8 mouse cellular contexts compared by ENCODE assay signal in genomic region chr11:97279405-97280215, GRCm38 (mm10). TPM values are rescaled to one million over a fixed set of nuclear protein-coding genes. Genes with fewer than 3 reads are reported as not detected.
DNase-seq lines count a peak whose midpoint lies in the region; ATAC-seq and TF ChIP-seq lines count a peak whose summit lies in the region.

No protein-coding gene starts in this region.

- TF ChIP-seq POLR2A in MEL (IDR thresholded peaks at IDR 0.05; ENCODE audit: control insufficient read depth in 1 of 2, insufficient read depth in 1 of 2, low read depth in 1 of 2, low read length in 2 of 2, poor library complexity in 1 of 2) = peak in 1 of 2 experiments; percentile 25; a peak in 2 of 4 replicates

- no peaks in the 10 kb centered on the region for H3K9me3 ChIP-seq in MEL (replicated peaks; ENCODE audit: insufficient read depth, low read length)
- no peaks in the 10 kb centered on the region for H3K9me3 ChIP-seq in forebrain, embryonic 15.5 days
- no peaks in the 10 kb centered on the region for H3K9me3 ChIP-seq in lung, embryonic 15.5 days

- peaks cover 43% of the 10 kb centered on the region for H3K79me2 ChIP-seq in MEL (ENCODE audit: control insufficient read depth, insufficient read depth, low read length, poor library complexity)

- DNase-seq in MEL (ENCODE audit: low read depth, low spot score) = peak; percentile 79
- peak; percentile 47 for DNase-seq in cerebellum, adult 11 months
- peak; percentile 29 for DNase-seq in heart, postnatal 25 days (ENCODE audit: low spot score)
- peak; percentile 29 to 43 for DNase-seq in layer of hippocampus, adult 8-10 months (ENCODE audit: low spot score in 2 of 2)
- peak; percentile 33 for DNase-seq in ovary, postnatal 10 days (ENCODE audit: low spot score)
- DNase-seq in thymus, postnatal 4 days = peak; percentile 78

- peak overlapping the region; percentile 85 to 89 for H3K4me3 ChIP-seq in MEL (ENCODE audit: control insufficient read depth in 1 of 2, insufficient read depth in 1 of 2, low read depth in 2 of 2, low read length in 2 of 2)
- peak overlapping the region; percentile 95 for H3K4me3 ChIP-seq in forebrain, embryonic 15.5 days
- peak overlapping the region; percentile 100 for H3K4me3 ChIP-seq in lung, embryonic 15.5 days

- peak overlapping the region; percentile 95 for H3K9ac ChIP-seq in MEL (ENCODE audit: control insufficient read depth, low read depth, low read length, poor library complexity, severe bottlenecking)
- H3K9ac ChIP-seq in forebrain, embryonic 15.5 days (replicated peaks) = peak overlapping the region; percentile 99
- peak overlapping the region; percentile 100 for H3K9ac ChIP-seq in lung, embryonic 15.5 days

- H3K27me3 ChIP-seq in MEL (ENCODE audit: control insufficient read depth in 1 of 2, insufficient read depth in 2 of 2, low read length in 2 of 2) = no peaks in the 10 kb centered on the region
- no peaks in the 10 kb centered on the region for H3K27me3 ChIP-seq in forebrain, embryonic 15.5 days
- H3K27me3 ChIP-seq in lung, embryonic 15.5 days = no peaks in the 10 kb centered on the region

- H3K27ac ChIP-seq in MEL (ENCODE audit: control insufficient read depth, low read depth, low read length) = peak overlapping the region; percentile 75
- peak overlapping the region; percentile 98 for H3K27ac ChIP-seq in forebrain, embryonic 15.5 days (replicated peaks)
- peak overlapping the region; percentile 98 for H3K27ac ChIP-seq in lung, embryonic 15.5 days

- peaks cover 5 to 18% of the 10 kb centered on the region in 2 experiments for H3K4me1 ChIP-seq in MEL (ENCODE audit: control insufficient read depth in 1 of 2, insufficient read depth in 2 of 2, low read length in 2 of 2)
- peaks cover 30% of the 10 kb centered on the region for H3K4me1 ChIP-seq in forebrain, embryonic 15.5 days
- peaks cover 21% of the 10 kb centered on the region for H3K4me1 ChIP-seq in lung, embryonic 15.5 days

- TF ChIP-seq EP300 in MEL (IDR thresholded peaks at IDR 0.05; ENCODE audit: low read depth in 1 of 2, low read length in 2 of 2) = no peak

- peak overlapping the region; percentile 52 for H3K4me2 ChIP-seq in forebrain, embryonic 15.5 days (replicated peaks)
- peak overlapping the region; percentile 79 for H3K4me2 ChIP-seq in lung, embryonic 15.5 days

- H3K36me3 ChIP-seq in MEL (ENCODE audit: control insufficient read depth in 1 of 2, insufficient read depth in 2 of 2, low read length in 2 of 2) = peaks cover 0 to 25% of the 10 kb centered on the region in 2 experiments; a peak in 2 of 4 replicates
- H3K36me3 ChIP-seq in forebrain, embryonic 15.5 days = no peaks in the 10 kb centered on the region
- no peaks in the 10 kb centered on the region for H3K36me3 ChIP-seq in lung, embryonic 15.5 days

- WGBS in forebrain, embryonic 15.5 days = under 1% methylated on average over 56 of the region's 64 CpGs
- under 1% methylated on average over 54 of the region's 64 CpGs for WGBS in lung, embryonic 15.5 days

- intact Hi-C loops in heart, postnatal 25 days (cut with DNase I) = loop anchor here (1.0 kb wide), 1 partner anchor 36 kb away; the partner anchor contains the start of gene Mrpl45

- peak; percentile 82 for ATAC-seq in forebrain, embryonic 15.5 days (replicated peaks)
- peak; percentile 82 for ATAC-seq in lung, embryonic 15.5 days (ENCODE audit: borderline replicate concordance, extremely low read depth, low FRiP score, low TSS enrichment)

- TF ChIP-seq CTCF in MEL (IDR thresholded peaks at IDR 0.05 in 2 of 3, conservative IDR thresholded peaks at IDR 0.05 in 1 of 3; ENCODE audit: control insufficient read depth in 1 of 3, insufficient read depth in 1 of 3, low read depth in 2 of 3, low read length in 3 of 3, poor library complexity in 1 of 3, severe bottlenecking in 1 of 3) = no peak

- TF ChIP-seq RAD21 in MEL (IDR thresholded peaks at IDR 0.05; ENCODE audit: low read depth, low read length) = no peak

TF ChIP-seq in MEL, 35 proteins besides CTCF, POLR2A, EP300 and RAD21:
- TF ChIP-seq ELF1 (IDR thresholded peaks at IDR 0.05; ENCODE audit: low read depth, low read length) (no peak), MAZ (IDR thresholded peaks at IDR 0.05; ENCODE audit: low read depth, low read length) (peak; percentile 31), NELFE (IDR thresholded peaks at IDR 0.05; ENCODE audit: low read depth, low read length) (peak; percentile 30), CHD1 (IDR thresholded peaks at IDR 0.05; ENCODE audit: low read depth, low read length) (0 out of 2 replicates have a peak, but pooled peaks have one; percentile 85), MYC (IDR thresholded peaks at IDR 0.05; ENCODE audit: low read depth, low read length) (no peak), UBTF (IDR thresholded peaks at IDR 0.05; ENCODE audit: borderline replicate concordance, insufficient read depth, low read depth, low read length) (peak; percentile 92; the same call in 1 of the 2 replicates), TBP (IDR thresholded peaks at IDR 0.05; ENCODE audit: low read depth, low read length) (0 out of 2 replicates have a peak, but pooled peaks have one; percentile 11), NRF1 (IDR thresholded peaks at IDR 0.05; ENCODE audit: insufficient read depth, low read depth, low read length, poor library complexity, severe bottlenecking) (0 out of 2 replicates have a peak, but pooled peaks have one; percentile 12), E2F4 (IDR thresholded peaks at IDR 0.05; ENCODE audit: borderline replicate concordance, low read depth, low read length) (no peak), BHLHE40 (IDR thresholded peaks at IDR 0.05; ENCODE audit: borderline replicate concordance, low read depth, low read length) (no peak), TAL1 (IDR thresholded peaks at IDR 0.05; ENCODE audit: low read length) (no peak), SMC3 (IDR thresholded peaks at IDR 0.05; ENCODE audit: low read depth, low read length) (no peak), TCF12 (IDR thresholded peaks at IDR 0.05; ENCODE audit: low read depth, low read length) (0 out of 2 replicates have a peak, but pooled peaks have one; percentile 18), GATA1 (IDR thresholded peaks at IDR 0.05; ENCODE audit: low read depth, low read length) (no peak), ETS1 (IDR thresholded peaks at IDR 0.05; ENCODE audit: low read depth, low read length) (0 out of 2 replicates have a peak, but pooled peaks have one; percentile 0), RCOR1 (IDR thresholded peaks at IDR 0.05; ENCODE audit: low read depth, low read length) (no peak; the same call in 1 of the 2 replicates), MAX (IDR thresholded peaks at IDR 0.05; ENCODE audit: low read length) (no peak), ZNF384 (IDR thresholded peaks at IDR 0.05; ENCODE audit: low read depth, low read length) (peak; percentile 67), POLR2AphosphoS2 (IDR thresholded peaks at IDR 0.05; ENCODE audit: low read length) (no peak)

RNA-seq across cellular contexts. Expression of gene Npepps, which starts 0.8 kb away (rescaled TPM):
- total RNA-seq in MEL (2012; rRNA removed) = 20.5 and 28.1 TPM in 2 replicates
- polyA plus RNA-seq in MEL (2012; ENCODE audit: insufficient read depth in 1 of 2, insufficient read length in 2 of 2, low read depth in 1 of 2, low replicate concordance in 2 of 2, missing spikeins in 1 of 2) = 10 to 100 TPM in 1 of 2 experiments, not detected in 1; 41.6 TPM
- 136 and 151 TPM in 2 replicates for polyA plus RNA-seq in forebrain, embryonic 15.5 days (2015; fragmentation: Nextera tagmentation; extraction: Ambion mirVana)
- total RNA-seq in heart, postnatal 25 days (2021) = 10 to 100 TPM; 75.6 to 79.8 TPM
- 100 to 1,000 TPM; 142 to 161 (median 151) TPM for total RNA-seq in layer of hippocampus, adult 8-10 months (2022)
- polyA plus RNA-seq in lung, embryonic 15.5 days (2015; fragmentation: Nextera tagmentation; extraction: Ambion mirVana) = 73.6 and 76.0 TPM in 2 replicates

RNA-seq across cellular contexts. Expression of gene Mrpl45, which starts 35.9 kb away (rescaled TPM):
- 72.7 and 74.5 TPM in 2 replicates for total RNA-seq in MEL (2012; rRNA removed)
- 10 to 100 TPM in 1 of 2 experiments, not detected in 1; 65.0 TPM for polyA plus RNA-seq in MEL (2012; ENCODE audit: insufficient read depth in 1 of 2, insufficient read length in 2 of 2, low read depth in 1 of 2, low replicate concordance in 2 of 2, missing spikeins in 1 of 2)
- 39.0 and 40.6 TPM in 2 replicates for polyA plus RNA-seq in forebrain, embryonic 15.5 days (2015; fragmentation: Nextera tagmentation; extraction: Ambion mirVana)
- 10 to 100 TPM; 57.8 to 60.6 TPM for total RNA-seq in heart, postnatal 25 days (2021)
- 10 to 100 TPM; 23.1 to 32.2 (median 27.4) TPM for total RNA-seq in layer of hippocampus, adult 8-10 months (2022)
- 44.6 and 47.9 TPM in 2 replicates for polyA plus RNA-seq in lung, embryonic 15.5 days (2015; fragmentation: Nextera tagmentation; extraction: Ambion mirVana)

Comparison
In these comparisons a context has a peak if more than half of its experiments do, and no peak if none do; other contexts are left out.
1. Peak in every context shown above with its lines: DNase-seq, ATAC-seq, H3K4me3 ChIP-seq and H3K27ac ChIP-seq.
2. DNase-seq: peak in every context shown above with its lines; median percentile 79 in MEL; 78 in thymus, postnatal 4 days; 47 in cerebellum, adult 11 months; 36 in layer of hippocampus, adult 8-10 months; 33 in ovary, postnatal 10 days; 29 in heart, postnatal 25 days.